Mouse (Mus musculus) CH12.LX (cell line): ENCODE measurements around the gene Elp4. TPM values are rescaled to one million over a fixed set of nuclear protein-coding genes. Genes with fewer than 3 reads are reported as not detected.

Experiments
- DNase-seq: peaks from one replicate; pipeline ENCODE4 v3.0.0-alpha.2; 2013; ENCODE audit errors: extremely low read depth
- H3K27ac ChIP-seq: 2 replicates; pipeline ENCODE4 v1.5.1; 2012; ENCODE audit warnings: low read depth, mild to moderate bottlenecking, control low read depth, moderate library complexity; ENCODE audit not compliant: insufficient read depth
- H3K27me3 ChIP-seq: replicated peaks from 2 replicates; pipeline ENCODE3; 2012; ENCODE audit warnings: inconsistent platforms
- H3K36me3 ChIP-seq, 2 experiments: replicated peaks in 1 of 2; 2 replicates each; pipeline versions ENCODE3 to v1.6.1; 2012; ENCODE audit warnings: inconsistent platforms in 1 of 2, low read length in 1 of 2, mild to moderate bottlenecking in 1 of 2, mixed read lengths in 1 of 2, moderate library complexity in 1 of 2; ENCODE audit not compliant: control insufficient read depth in 1 of 2, insufficient read depth in 1 of 2
- H3K4me1 ChIP-seq, 2 experiments: 2 replicates each; pipeline ENCODE4 v1.6.1; 2012; ENCODE audit warnings: inconsistent platforms in 1 of 2, moderate library complexity in 1 of 2; ENCODE audit not compliant: insufficient read depth in 2 of 2, control insufficient read depth in 1 of 2
- H3K4me2 ChIP-seq: 2 replicates; pipeline ENCODE4 v1.6.1; 2012; ENCODE audit warnings: low read depth, mild to moderate bottlenecking, control low read depth; ENCODE audit not compliant: poor library complexity, insufficient read depth, severe bottlenecking
- H3K4me3 ChIP-seq, 3 experiments: fragments of 150-350 bp in 1 of 3; sonication (generic) in 1 of 3; replicated peaks in 1 of 3; 2 replicates each; pipeline versions ENCODE3 to v1.5.1; 2011 to 2012; ENCODE audit warnings: low read depth in 2 of 3, low read length in 2 of 3, mild to moderate bottlenecking in 2 of 3, moderate library complexity in 2 of 3, control low read depth in 1 of 3, improper control_type of control experiment in 1 of 3, inconsistent platforms in 1 of 3, mixed read lengths in 1 of 3; ENCODE audit not compliant: poor library complexity in 1 of 3
- H3K79me2 ChIP-seq: replicated peaks from 2 replicates; pipeline ENCODE4 v1.6.1; 2012; ENCODE audit warnings: mild to moderate bottlenecking, moderate library complexity; ENCODE audit not compliant: control insufficient read depth, poor library complexity, insufficient read depth, severe bottlenecking; ENCODE audit errors: extremely low read depth
- H3K9ac ChIP-seq: 2 replicates; pipeline ENCODE4 v1.6.1; 2012; ENCODE audit warnings: low read depth, mild to moderate bottlenecking, control low read depth, moderate library complexity; ENCODE audit not compliant: insufficient read depth
- H3K9me3 ChIP-seq: replicated peaks from 2 replicates; pipeline ENCODE3; 2012; ENCODE audit warnings: low read length, inconsistent platforms, mixed read lengths
- CHD2 ChIP-seq: IDR thresholded peaks from 2 replicates; pipeline ENCODE4 v1.6.1; 2011; ENCODE audit warnings: low read length, improper control_type of control experiment
- EP300 ChIP-seq: IDR thresholded peaks from 2 replicates; pipeline ENCODE4 v1.6.1; 2011; ENCODE audit warnings: low read length, improper control_type of control experiment
- HCFC1 ChIP-seq: IDR thresholded peaks from 2 replicates; pipeline ENCODE4 v1.6.1; 2012; ENCODE audit warnings: low read depth, mild to moderate bottlenecking, inconsistent platforms, low read length, improper control_type of control experiment
- JUND ChIP-seq: conservative IDR thresholded peaks from 2 replicates; pipeline ENCODE4 v1.6.1; 2011; ENCODE audit warnings: low read depth, low read length, improper control_type of control experiment
- MAX ChIP-seq: IDR thresholded peaks from 2 replicates; pipeline ENCODE4 v1.6.1; 2011; ENCODE audit warnings: low read length, improper control_type of control experiment
- NRF1 ChIP-seq: IDR thresholded peaks from 2 replicates; pipeline ENCODE4 v1.6.1; 2014; ENCODE audit warnings: low read depth, mild to moderate bottlenecking, inconsistent platforms, low read length, improper control_type of control experiment, moderate library complexity
- RAD21 ChIP-seq: IDR thresholded peaks from 2 replicates; pipeline ENCODE4 v1.6.1; 2011; ENCODE audit warnings: low read depth, mild to moderate bottlenecking, low read length, improper control_type of control experiment, moderate library complexity
- SIN3A ChIP-seq: IDR thresholded peaks from 2 replicates; pipeline ENCODE4 v1.6.1; 2012; ENCODE audit warnings: low read length, improper control_type of control experiment, inconsistent platforms
- SMC3 ChIP-seq: IDR thresholded peaks from 2 replicates; pipeline ENCODE4 v1.6.1; 2011; ENCODE audit warnings: low read depth, low read length, improper control_type of control experiment
- USF1 ChIP-seq: IDR thresholded peaks from 2 replicates; pipeline ENCODE4 v1.6.1; 2014; ENCODE audit warnings: low read depth, mild to moderate bottlenecking, inconsistent platforms, low read length, improper control_type of control experiment
- ZC3H11A ChIP-seq: IDR thresholded peaks from 2 replicates; pipeline ENCODE4 v1.6.1; 2012; ENCODE audit warnings: low read depth, mild to moderate bottlenecking, inconsistent platforms, low read length, improper control_type of control experiment
- ZNF384 ChIP-seq: IDR thresholded peaks from 2 replicates; pipeline ENCODE4 v1.6.1; 2012; ENCODE audit warnings: low read depth, low read length, improper control_type of control experiment, inconsistent platforms
- dilution Hi-C: fragments of 300-500 bp; cut with MboI; formaldehyde crosslinking; loops from 2 replicates; pipeline ENCODE4 v1.14.3; 2020; ENCODE audit warnings: low sequenced_read_pairs; ENCODE audit not compliant: extremely low pct_unique_long_range_greater_than_20kb, extremely low pct_ligation_motif_present
- in situ Hi-C: fragments of 300-500 bp; cut with MboI; formaldehyde crosslinking; loops from 3 replicates; pipeline ENCODE4 v1.14.3; 2019; ENCODE audit warnings: low sequenced_read_pairs, low pct_ligation_motif_present, low pct_unique_long_range_greater_than_20kb, mixed read lengths
- polyA plus RNA-seq: library from polyadenylated mRNA; unstranded; fragments of >175 nt; gene quantifications from 2 replicates; pipeline ENCODE4 v1.2.1, GENCODE M21; 2012; ENCODE audit warnings: low read depth; ENCODE audit not compliant: insufficient read length
- total RNA-seq, 2 experiments: library from RNA; depleted of rRNA; stranded (reverse); fragments of 300-350 nt in 1 of 2; fragments of >200 nt in 1 of 2; gene quantifications; 2 replicates each; pipeline ENCODE4 v1.2.3; 2012 to 2014

The Elp4 gene
- total and polyA plus RNA-seq, 3 experiments: 11.6 to 31.2 (median 21.3) TPM

- H3K79me2 ChIP-seq: no peaks in the 10 kb centered on the region
- H3K9me3 ChIP-seq: no peaks in the 10 kb centered on the region
- no peak overlapping the region for H3K27ac ChIP-seq
- no peak overlapping the region for H3K4me3 ChIP-seq
- H3K4me2 ChIP-seq: no peak overlapping the region
- no peaks in the 10 kb centered on the region for H3K36me3 ChIP-seq
- H3K4me1 ChIP-seq: 0 out of 4 replicates have a peak, but pooled peaks cover 0 to 5% of the 10 kb centered on the region in 2 experiments
- dilution Hi-C loops (no loop called here), in situ Hi-C loops (no loop called here)
- DNase-seq: no peak
- TF ChIP-seq MAX (no peak), ZC3H11A (no peak), CHD2 (no peak)
- no peak overlapping the region for H3K9ac ChIP-seq
- peaks cover 6% of the 10 kb centered on the region for H3K27me3 ChIP-seq
Observed at GRCm38 (mm10) chr2:105659350-105659749, 245.0 kb downstream of the Elp4 start.

GRCm38 (mm10) chr2:105656456-105656855, 247.9 kb downstream of the Elp4 start:
- Histone ChIP-seq H3K4me1 (0 out of 4 replicates have a peak, but pooled peaks cover 0 to 5% of the 10 kb centered on the region in 2 experiments), H3K4me2 (no peak overlapping the region), H3K27me3 (no peaks in the 10 kb centered on the region), H3K9ac (no peak overlapping the region), H3K79me2 (no peaks in the 10 kb centered on the region), H3K4me3 (no peak overlapping the region), H3K27ac (no peak overlapping the region), H3K36me3 (no peaks in the 10 kb centered on the region), H3K9me3 (no peaks in the 10 kb centered on the region)
- TF ChIP-seq JUND (no peak), NRF1 (no peak), RAD21 (no peak), MAX (no peak), EP300 (no peak), SMC3 (no peak), CHD2 (no peak), SIN3A (no peak), HCFC1 (no peak), ZNF384 (no peak), USF1 (no peak)
- in situ Hi-C loops: no loop called here
- DNase-seq: no peak
- dilution Hi-C loops: no loop called here

Other genes with a start within 250 kb of the Elp4 start
- gene Pax6, start 235.7 kb downstream of the Elp4 start, total RNA-seq (2012; rRNA removed): 0.30 and 0.34 TPM in 2 replicates
- gene Pax6, start 235.7 kb downstream of the Elp4 start, total RNA-seq (2014; rRNA removed): not detected in 2 replicates
- 0.17 TPM in 1 of 2 replicates, not detected in the other for gene Pax6, start 235.7 kb downstream of the Elp4 start, polyA plus RNA-seq
- gene Immp1l, start 74 bp upstream of the Elp4 start, total RNA-seq (2012; rRNA removed): 32.5 and 40.7 TPM in 2 replicates
- 103 and 107 TPM in 2 replicates for gene Immp1l, start 74 bp upstream of the Elp4 start, total RNA-seq (2014; rRNA removed)
- gene Immp1l, start 74 bp upstream of the Elp4 start, polyA plus RNA-seq: 37.0 and 40.4 TPM in 2 replicates
- 29.2 and 38.4 TPM in 2 replicates for gene Dnajc24, start 99.0 kb upstream of the Elp4 start, total RNA-seq (2012; rRNA removed)
- 53.2 and 63.3 TPM in 2 replicates for gene Dnajc24, start 99.0 kb upstream of the Elp4 start, total RNA-seq (2014; rRNA removed)
- gene Dnajc24, start 99.0 kb upstream of the Elp4 start, polyA plus RNA-seq: 41.4 and 41.5 TPM in 2 replicates